Mouse (Mus musculus) spleen, adult 12 weeks (tissue): ENCODE data around the gene Gm15056.

Experiments
- DNase-seq: peaks from one replicate; pipeline ENCODE4 v3.0.0; 2022; ENCODE audit warnings: low spot score

The Gm15056 gene

DNA sequence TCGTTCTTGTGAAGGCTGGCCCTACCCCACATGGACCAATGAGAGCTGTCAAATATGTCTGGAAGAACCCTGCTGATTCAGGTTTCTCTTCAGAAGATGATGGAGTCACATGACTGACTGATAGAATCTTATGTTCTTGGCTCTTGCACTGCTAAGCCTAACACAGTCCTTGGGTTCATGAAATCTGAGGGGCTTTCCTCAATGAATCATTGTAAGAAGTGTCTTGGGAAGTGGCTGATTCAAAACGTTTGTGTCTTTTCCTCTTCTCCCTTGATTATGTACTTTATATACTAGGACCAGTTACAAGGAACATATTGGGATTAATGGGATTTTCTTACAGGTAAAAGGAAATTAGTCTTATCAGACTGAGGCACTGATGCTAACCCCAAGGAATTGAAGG lies at the start of gene Gm15056:
Gm15056 (minus strand) TSS at position 101 of the 400 bp plus-strand sequence.
- no peak for DNase-seq

GRCm38 (mm10) chr8:20944610-20945009 lies 42.2 kb upstream of the Gm15056 start, which contains the start of gene AY761185:
TSS of gene AY761185 (minus strand) at chr8:20944710.
- no peak for DNase-seq

- DNase-seq = no peak
These were observed 19.5 kb upstream of the Gm15056 start, which contains the start of gene Gm6040 for GRCm38 (mm10) chr8:20921971-20922370. TSS of gene Gm6040 (minus strand) at chr8:20922071.

- no peak for DNase-seq
These were observed 9.9 kb upstream of the Gm15056 start for GRCm38 (mm10) chr8:20912288-20912687.

GRCm38 (mm10) chr8:20908256-20908655 lies 5.8 kb upstream of the Gm15056 start:
- DNase-seq = no peak

DNA sequence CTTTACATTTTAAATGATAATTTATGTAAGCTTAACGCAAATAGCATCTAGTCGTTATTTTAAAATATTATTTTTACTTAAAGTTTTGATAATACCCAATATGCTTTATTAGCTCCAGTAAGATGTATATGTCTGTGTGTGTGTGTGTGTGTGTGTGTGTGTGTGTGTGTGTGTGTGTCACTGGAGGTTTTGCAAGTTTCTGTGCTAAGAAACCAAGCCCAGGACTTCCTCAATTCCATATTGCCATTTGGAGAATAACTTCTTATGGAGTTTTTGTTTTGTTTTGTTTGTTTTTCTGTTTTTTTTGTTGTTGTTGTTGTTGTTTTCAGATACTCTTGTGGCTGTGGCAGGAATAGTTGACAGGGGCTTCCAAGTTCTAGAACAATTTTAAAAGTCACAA lies 4.7 kb upstream of the Gm15056 start:
- no peak for DNase-seq

DNA sequence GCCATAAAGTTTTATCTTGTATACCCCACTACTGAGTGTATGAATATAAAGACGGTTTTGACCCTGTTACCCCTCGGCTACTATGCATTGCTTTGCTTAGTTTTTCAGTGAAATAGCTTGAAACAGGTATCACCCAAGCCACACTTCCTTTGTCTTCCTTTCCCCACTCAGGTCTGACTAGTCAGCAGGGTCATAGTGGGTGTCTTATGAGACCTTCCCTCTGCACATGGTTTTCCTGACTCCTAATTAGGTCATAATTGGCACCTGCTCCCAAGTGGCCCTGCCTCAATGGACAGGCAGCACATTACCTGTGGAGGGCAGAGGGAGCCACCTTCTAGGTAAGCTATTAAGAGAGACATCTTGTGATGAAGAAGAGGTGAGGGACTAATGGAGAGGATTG lies 10.1 kb downstream of the Gm15056 start, which contains the start of gene Defb33:
Defb33 (plus strand) TSS at position 301 of the 400 bp plus-strand sequence.
- DNase-seq = no peak

DNA sequence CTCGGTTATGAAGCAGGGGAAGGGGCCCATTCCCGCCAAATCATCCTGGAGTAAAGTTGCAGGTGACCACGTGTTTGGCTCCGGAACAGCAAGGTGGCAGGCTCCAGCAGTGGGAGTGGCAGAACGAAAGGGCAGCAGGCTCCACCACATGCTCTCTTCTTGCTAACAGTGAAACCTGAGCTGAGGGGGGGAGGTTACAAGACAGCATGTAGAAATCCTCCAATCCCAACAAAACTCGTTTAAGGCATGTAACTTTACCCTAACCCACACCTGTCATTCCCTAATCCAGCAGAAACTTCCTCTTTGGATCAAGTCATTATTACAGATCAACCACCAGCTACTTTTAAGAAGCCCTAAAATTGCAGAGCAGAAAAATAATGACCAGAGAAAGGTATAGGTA lies 27.8 kb downstream of the Gm15056 start:
- DNase-seq = no peak
